Mouse (Mus musculus) thymus, adult 2 months (tissue): ENCODE measurements at regions not wholly inside any gene's neighbourhood (a gene's known extent, or its start where the extent isn't known, plus 50 kb on each side); places are given as distances from the start of the nearest gene placed in this dataset.

ENCODE experiments used
- DNase-seq: peaks from one replicate; pipeline ENCODE4 v3.0.0; 2021
- H3K27ac ChIP-seq: fragments of 200-500 bp; 2 replicates; pipeline ENCODE4 v1.5.1; 2012; ENCODE audit warnings: low read length, control low read depth; ENCODE audit not compliant: control insufficient read depth, insufficient read depth
- H3K27me3 ChIP-seq: fragments of 200-500 bp; 2 replicates; pipeline ENCODE4 v1.6.1; 2012; ENCODE audit warnings: mild to moderate bottlenecking, low read length, moderate library complexity, mixed read lengths; ENCODE audit not compliant: control insufficient read depth, insufficient read depth
- H3K36me3 ChIP-seq: fragments of 200-500 bp; 2 replicates; pipeline ENCODE4 v1.6.1; 2012; ENCODE audit warnings: mild to moderate bottlenecking, low read length, moderate library complexity; ENCODE audit not compliant: control insufficient read depth, insufficient read depth
- H3K4me1 ChIP-seq: fragments of 200-500 bp; replicated peaks from 2 replicates; pipeline ENCODE4 v1.6.1; 2012; ENCODE audit warnings: low read length; ENCODE audit not compliant: control insufficient read depth, insufficient read depth
- H3K4me3 ChIP-seq: fragments of 200-500 bp; 2 replicates; pipeline ENCODE4 v1.5.1; 2012; ENCODE audit warnings: mild to moderate bottlenecking, low read length, control low read depth, moderate library complexity; ENCODE audit not compliant: control insufficient read depth, insufficient read depth
- CTCF ChIP-seq: fragments of 200-500 bp; IDR thresholded peaks from 2 replicates; pipeline ENCODE4 v1.5.1; 2012; ENCODE audit warnings: mild to moderate bottlenecking, control low read depth, low read length, moderate library complexity, borderline replicate concordance; ENCODE audit not compliant: control insufficient read depth, poor library complexity, insufficient read depth; ENCODE audit errors: extremely low read depth
- POLR2A ChIP-seq: fragments of 200-500 bp; IDR thresholded peaks from 2 replicates; pipeline ENCODE4 v1.6.1; 2012; ENCODE audit warnings: mild to moderate bottlenecking, low read length, control low read depth, moderate library complexity; ENCODE audit not compliant: control insufficient read depth, poor library complexity, insufficient read depth; ENCODE audit errors: extremely low read depth
- WGBS: fragments of 180-500 bp; shearing (Covaris S2); methylation state at CpG from one replicate; pipeline ENCODE4 v1.1.7; 2018; 5-methylcytosine and 5-hydroxymethylcytosine counted together

DNA sequence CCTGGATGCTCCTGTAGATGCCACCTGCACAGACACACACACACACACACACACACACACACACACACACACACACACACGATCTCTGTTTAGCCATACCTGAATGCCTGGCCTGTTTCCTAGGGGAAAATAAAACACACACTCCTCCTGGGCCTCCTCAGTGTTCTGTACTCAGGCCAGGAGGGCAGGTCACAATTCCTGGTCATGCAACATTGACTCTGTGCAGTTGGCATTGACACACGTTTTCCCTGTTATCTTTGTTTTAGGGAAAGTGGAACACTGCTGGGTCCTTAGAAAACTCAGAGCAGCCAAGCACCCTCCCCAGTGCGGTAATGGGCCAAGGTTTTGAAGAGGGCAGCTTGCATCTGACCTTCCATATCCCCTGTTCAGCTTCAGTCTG, 246.7 kb downstream of the H2al1j start:
- TF ChIP-seq CTCF (no peak), POLR2A (no peak)
- DNase-seq, result no peak
- H3K27me3 ChIP-seq, result no peaks in the 10 kb centered on the region
- no peaks in the 10 kb centered on the region for H3K4me1 ChIP-seq
- no peak overlapping the region for H3K4me3 ChIP-seq
- WGBS, result 98% methylated on average over 3 of the region's 3 CpGs
- H3K36me3 ChIP-seq, result no peaks in the 10 kb centered on the region
- no peak overlapping the region for H3K27ac ChIP-seq

DNA sequence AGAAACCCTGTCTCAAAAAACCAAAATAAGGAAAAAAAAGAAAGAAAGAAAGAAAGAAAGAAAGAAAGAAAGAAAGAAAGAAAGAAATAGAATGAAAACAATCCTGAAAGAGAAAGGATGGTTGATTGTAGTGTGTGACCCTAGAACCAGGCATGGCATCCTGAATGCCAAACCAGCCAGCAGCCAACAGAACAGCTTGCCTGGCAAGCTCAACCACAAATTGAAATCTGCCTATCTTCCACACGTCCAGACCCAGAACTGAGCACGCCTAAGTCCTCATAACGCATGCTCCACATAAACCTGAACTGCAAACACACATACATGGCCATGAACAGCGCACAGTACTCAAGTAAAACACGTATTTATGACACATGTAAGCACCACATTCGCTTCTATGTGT, 247.9 kb downstream of the H2al1j start:
- no peaks in the 10 kb centered on the region for H3K27me3 ChIP-seq
- DNase-seq, result no peak
- TF ChIP-seq CTCF (no peak), POLR2A (no peak)
- no peaks in the 10 kb centered on the region for H3K4me1 ChIP-seq
- 91% methylated on average over 6 of the region's 6 CpGs for WGBS
- no peak overlapping the region for H3K4me3 ChIP-seq
- H3K27ac ChIP-seq, result no peak overlapping the region
- no peaks in the 10 kb centered on the region for H3K36me3 ChIP-seq

DNA sequence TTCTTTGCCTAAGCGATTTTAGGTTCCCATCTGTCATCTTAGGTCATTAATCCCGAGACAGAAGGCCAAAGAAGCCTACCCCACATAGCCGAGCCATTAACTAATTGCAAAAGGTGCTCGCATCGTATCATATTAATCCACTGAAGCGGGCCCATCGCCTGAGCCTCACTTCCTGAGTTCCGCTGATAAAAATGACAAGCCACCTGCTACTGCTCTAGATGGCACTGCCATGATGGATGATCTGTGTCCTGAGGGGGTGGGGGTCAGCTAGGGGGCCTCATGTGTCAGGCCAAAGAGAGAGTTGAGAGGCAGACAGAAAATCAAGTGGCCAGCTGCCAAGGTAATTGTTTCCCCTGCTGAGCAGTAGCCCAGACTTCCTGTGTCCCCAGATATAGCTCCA, 248.7 kb downstream of the H2al1j start:
- 85% methylated on average over 8 of the region's 8 CpGs for WGBS
- Histone ChIP-seq H3K27me3 (no peaks in the 10 kb centered on the region), H3K4me3 (no peak overlapping the region), H3K36me3 (no peaks in the 10 kb centered on the region), H3K4me1 (no peaks in the 10 kb centered on the region), H3K27ac (no peak overlapping the region)
- no peak for DNase-seq
- TF ChIP-seq POLR2A, result no peak
- no peak for TF ChIP-seq CTCF

DNA sequence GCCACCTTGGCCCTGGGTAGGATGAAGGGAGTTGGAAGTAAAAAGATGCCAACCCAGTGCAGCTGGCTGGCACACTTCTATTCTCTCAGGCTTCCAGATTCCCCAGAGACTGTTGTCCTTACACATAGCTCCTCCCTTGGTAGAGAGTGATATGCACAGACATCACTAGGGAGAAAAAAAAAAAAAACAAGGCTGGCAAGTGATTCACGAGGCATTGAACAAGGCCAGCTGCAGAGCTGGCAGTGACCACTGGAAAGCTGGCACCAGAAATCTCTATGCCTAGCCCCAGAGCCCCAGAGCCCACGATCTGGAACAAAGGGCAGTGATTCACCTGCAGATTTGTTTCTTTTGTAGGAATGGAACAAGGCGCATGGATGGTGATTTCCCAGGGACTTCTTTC, 249.7 kb downstream of the H2al1j start:
- WGBS, result 92% methylated on average over 3 of the region's 3 CpGs
- Histone ChIP-seq H3K27me3 (no peaks in the 10 kb centered on the region), H3K27ac (no peak overlapping the region), H3K4me1 (no peaks in the 10 kb centered on the region), H3K36me3 (no peaks in the 10 kb centered on the region), H3K4me3 (no peak overlapping the region)
- no peak for TF ChIP-seq POLR2A
- no peak for TF ChIP-seq CTCF
- no peak for DNase-seq

DNA sequence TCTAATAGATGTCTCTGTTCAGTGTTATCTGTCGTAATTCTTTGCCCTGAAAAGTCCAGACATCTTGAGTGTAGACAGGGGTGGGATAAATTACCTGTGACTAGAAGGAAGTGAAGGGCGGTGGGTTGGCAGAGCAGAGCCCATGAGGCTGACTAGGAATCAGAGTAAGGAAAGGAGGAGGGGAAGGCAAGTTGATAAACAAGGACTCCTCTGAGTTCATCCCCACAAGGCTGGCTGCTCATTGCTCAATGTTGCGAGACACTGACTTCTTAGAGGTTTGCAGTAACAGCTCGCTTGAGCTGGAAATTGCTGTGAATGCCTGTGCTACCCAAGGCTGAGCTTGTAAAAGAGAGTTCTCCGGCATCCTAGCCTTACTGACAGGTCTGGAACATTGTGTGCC, 257.7 kb downstream of the H2al1j start:
- no peak overlapping the region for H3K4me3 ChIP-seq
- H3K4me1 ChIP-seq, result no peaks in the 10 kb centered on the region
- H3K27me3 ChIP-seq, result no peaks in the 10 kb centered on the region
- H3K27ac ChIP-seq, result no peak overlapping the region
- no peaks in the 10 kb centered on the region for H3K36me3 ChIP-seq
- 92% methylated on average over 5 of the region's 5 CpGs for WGBS
- DNase-seq, result no peak
- TF ChIP-seq POLR2A, result no peak
- TF ChIP-seq CTCF, result no peak

DNA sequence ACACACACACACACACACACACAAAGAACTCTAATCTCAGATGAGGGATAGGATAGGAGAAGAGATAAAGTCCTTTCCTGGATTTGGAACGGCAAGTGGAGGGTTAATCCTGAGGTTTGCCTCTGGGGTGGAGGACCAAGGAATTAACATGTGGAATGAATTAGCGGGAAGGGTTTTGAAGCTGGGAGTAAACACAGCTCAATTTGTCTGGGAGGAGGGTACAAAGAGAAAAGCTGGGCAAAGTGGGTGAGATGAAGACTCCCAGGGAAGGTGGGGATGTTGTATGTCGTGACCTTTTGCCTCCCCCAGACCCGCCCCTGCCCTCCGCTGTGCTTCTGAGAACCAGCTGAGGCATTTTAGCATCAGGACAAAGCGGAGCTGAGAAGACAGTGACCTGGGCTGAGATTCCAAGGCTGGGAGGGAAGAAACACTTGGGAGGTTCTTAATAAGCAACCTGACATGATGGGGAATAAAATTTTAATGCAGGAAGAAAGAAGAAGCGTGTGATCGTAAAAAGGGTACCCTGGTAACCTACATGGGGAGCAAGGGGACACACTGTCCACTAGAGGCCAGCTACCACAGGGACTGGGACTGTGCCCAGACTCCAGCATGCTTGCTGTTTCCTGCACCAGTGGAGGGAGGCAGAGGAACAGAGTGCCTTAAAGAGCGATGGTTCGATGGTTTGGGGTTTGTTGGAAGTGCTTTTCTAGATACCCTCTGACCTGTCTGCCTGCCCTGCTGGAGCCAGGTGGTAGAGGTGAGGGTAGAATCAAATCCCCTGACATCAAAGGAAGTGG, 264.0 kb downstream of the H2al1j start:
- WGBS, result 87% methylated on average over 10 of the region's 10 CpGs
- Histone ChIP-seq H3K27me3 (no peaks in the 10 kb centered on the region), H3K4me1 (peaks cover 7% of the 10 kb centered on the region), H3K27ac (no peak overlapping the region), H3K4me3 (no peak overlapping the region), H3K36me3 (no peaks in the 10 kb centered on the region)
- TF ChIP-seq POLR2A (no peak), CTCF (no peak)
- DNase-seq, result no peak

DNA sequence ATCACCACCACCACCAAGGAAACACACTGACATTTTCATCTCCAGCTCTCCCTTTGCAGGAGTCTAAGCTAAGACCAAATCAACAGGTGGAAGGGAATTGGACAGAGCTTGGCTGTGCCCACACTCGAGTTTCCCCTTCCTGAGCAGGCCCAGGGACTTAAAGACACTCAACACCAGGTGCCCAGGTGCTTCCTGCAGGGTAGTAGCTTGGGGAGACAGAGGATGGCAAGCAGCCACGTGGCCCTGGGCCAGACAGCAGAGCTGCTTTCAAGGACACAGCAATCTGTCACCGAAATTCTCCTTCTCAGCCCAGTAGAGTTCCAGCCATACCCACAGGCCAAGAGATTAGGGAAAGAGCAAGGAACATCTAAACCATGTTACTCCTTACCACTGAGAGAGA, 266.9 kb downstream of the H2al1j start:
- Histone ChIP-seq H3K27me3 (no peaks in the 10 kb centered on the region), H3K36me3 (no peaks in the 10 kb centered on the region), H3K4me1 (peaks cover 10% of the 10 kb centered on the region), H3K4me3 (no peak overlapping the region), H3K27ac (no peak overlapping the region)
- peak; percentile 1 for DNase-seq
- WGBS, result 9% methylated on average over 3 of the region's 3 CpGs
- TF ChIP-seq CTCF (no peak), POLR2A (no peak)

DNA sequence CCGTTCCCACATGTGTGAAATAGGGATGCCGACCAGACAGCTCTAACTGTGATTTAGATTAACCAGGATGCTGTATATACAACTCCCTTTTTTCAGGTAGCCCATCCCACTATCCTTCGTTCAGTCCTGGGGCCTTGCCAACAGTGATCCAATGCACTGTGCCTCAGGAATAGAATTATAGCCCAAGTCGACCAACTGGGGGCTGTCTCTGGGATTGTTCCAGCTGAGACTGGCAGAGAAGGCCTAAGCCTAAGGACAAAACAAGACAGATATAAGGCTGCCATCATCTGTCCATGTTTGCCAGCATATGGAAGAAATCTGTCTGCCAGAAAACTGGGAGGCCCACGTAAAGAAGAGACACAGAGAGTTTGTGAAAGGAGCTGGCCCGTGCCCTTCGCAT, 269.9 kb downstream of the H2al1j start:
- H3K36me3 ChIP-seq, result no peaks in the 10 kb centered on the region

More for the DNA sequence above, 269.9 kb downstream of the H2al1j start:
- no peaks in the 10 kb centered on the region for H3K27me3 ChIP-seq
- peaks cover 10% of the 10 kb centered on the region for H3K4me1 ChIP-seq
- TF ChIP-seq CTCF (no peak), POLR2A (no peak)
- no peak overlapping the region for H3K4me3 ChIP-seq
- no peak overlapping the region for H3K27ac ChIP-seq
- DNase-seq, result no peak
- 89% methylated on average over 7 of the region's 7 CpGs for WGBS
